Mouse (Mus musculus) embryonic fibroblast, embryonic 13.5 days (primary cell): ENCODE data around the gene Pea15a.

Experiments
- CTCF ChIP-seq: IDR thresholded peaks from 2 replicates; pipeline ENCODE4 v1.5.1; 2011; ENCODE audit warnings: mild to moderate bottlenecking, control low read depth, low read length, moderate library complexity, borderline replicate concordance; ENCODE audit not compliant: insufficient read depth
- POLR2A ChIP-seq: IDR thresholded peaks from 2 replicates; pipeline ENCODE4 v1.6.1; 2011; ENCODE audit warnings: low read depth, mild to moderate bottlenecking, control low read depth, low read length, moderate library complexity

- TF ChIP-seq CTCF (no peak), POLR2A (no peak)
Measured at GRCm38 (mm10) chr1:172160508-172160907, 46.1 kb downstream of the Pea15a start.
